Mouse (Mus musculus): Measurements from ENCODE around the gene Llgl1. TPM values are rescaled to one million over a fixed set of nuclear protein-coding genes. Genes with fewer than 3 reads are reported as not detected.

Llgl1 gene
- 67.8 and 72.7 TPM in 2 replicates for polyA plus RNA-seq (2012; rRNA removed)

DNA sequence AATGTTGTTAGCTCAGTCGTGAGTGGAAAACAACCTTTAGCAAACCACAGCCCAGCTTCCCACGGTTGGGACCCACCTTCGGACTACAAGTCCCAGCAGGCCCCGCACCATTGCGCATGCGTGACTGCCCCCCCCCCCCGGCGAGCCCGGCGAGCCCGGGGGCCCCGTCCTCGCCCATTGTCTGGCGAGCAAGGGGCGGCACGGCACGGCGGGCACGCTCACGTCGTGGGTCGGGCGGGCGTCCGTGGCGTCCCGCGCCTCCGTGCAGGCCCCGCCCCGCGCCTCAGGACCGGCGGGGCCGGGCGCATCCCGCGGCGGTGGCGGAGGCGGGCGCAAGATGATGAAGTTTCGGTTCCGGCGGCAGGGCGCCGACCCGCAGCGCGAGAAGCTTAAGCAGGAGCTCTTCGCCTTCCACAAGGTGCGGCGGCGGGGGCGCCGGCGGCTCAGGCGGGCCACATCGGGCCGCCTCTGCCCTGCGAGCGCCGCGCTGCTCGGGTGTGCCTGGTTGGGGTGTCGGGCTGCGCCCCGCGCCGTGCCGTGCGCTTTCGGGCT lies at the start of gene Llgl1:
TSS of gene Llgl1 (plus strand) at position 200 of the 552 bp plus-strand sequence.

DNA sequence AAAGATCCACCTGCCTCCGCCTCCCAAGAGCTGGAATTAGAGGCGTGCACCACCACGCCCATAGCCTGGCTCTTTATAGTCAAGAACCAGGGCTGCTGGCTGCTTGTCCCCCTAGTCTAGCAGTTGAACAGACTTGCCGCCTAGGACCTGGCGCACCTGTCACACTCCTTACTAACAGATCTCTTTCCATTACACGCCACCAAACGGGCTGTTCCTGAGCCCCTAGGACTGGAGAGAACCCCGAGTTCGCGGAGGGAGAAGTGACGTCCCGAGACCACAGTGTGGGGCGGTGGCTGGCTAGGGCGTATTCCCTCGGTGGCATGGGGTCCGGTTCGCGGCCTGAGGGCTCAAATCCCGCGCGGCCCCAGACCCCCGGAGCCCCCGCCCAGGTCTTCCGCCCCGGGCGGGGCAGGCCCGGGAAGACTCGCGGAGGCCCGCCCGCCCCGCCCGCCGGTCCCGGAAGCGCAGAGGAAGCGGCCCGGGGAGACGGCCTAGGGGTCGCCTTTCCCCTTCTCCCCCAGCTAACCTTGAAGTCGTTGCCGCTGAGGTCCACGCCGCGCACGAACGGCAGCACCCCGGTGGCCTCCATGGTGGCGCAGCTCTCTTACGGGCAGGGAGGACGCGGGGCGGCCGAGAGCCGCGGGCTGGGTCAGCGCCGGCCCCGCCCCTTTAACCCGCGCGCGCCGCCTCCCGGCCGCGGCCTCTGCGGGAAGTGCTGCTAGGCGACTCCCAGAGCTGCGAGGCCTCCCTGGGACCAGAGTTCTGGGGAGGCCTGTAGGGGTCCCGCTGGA lies 27.3 kb downstream of the Llgl1 start, which contains the start of gene Flii:
TSS of gene Flii (minus strand) at position 663 of the 791 bp plus-strand sequence.

GRCm38 (mm10) chr11:60728260-60728761 lies 28.8 kb downstream of the Llgl1 start, which contains the start of gene Mief2:
TSS of gene Mief2 (plus strand) at chr11:60728398.

Other genes with a start within 250 kb of the Llgl1 start
- 81.8 and 85.6 TPM in 2 replicates for gene Drg2, start 245.1 kb upstream of the Llgl1 start, polyA plus RNA-seq (2012; rRNA removed)
- gene Myo15, start 230.4 kb upstream of the Llgl1 start, polyA plus RNA-seq (2012; rRNA removed) = 0.19 and 0.28 TPM in 2 replicates
- 12.2 and 12.5 TPM in 2 replicates for gene Alkbh5, start 163.3 kb upstream of the Llgl1 start, polyA plus RNA-seq (2012; rRNA removed)
- 152 and 161 TPM in 2 replicates for gene Flii, start 27.5 kb downstream of the Llgl1 start, polyA plus RNA-seq (2012; rRNA removed)
- gene Mief2, start 28.7 kb downstream of the Llgl1 start, polyA plus RNA-seq (2012; rRNA removed) = 26.7 and 28.2 TPM in 2 replicates
- 7.4 and 8.2 TPM in 2 replicates for gene Top3a, start 77.6 kb downstream of the Llgl1 start, polyA plus RNA-seq (2012; rRNA removed)
- 9.8 and 10.1 TPM in 2 replicates for gene Smcr8, start 77.8 kb downstream of the Llgl1 start, polyA plus RNA-seq (2012; rRNA removed)
- 4.2 and 6.5 TPM in 2 replicates for gene Shmt1, start 112.0 kb downstream of the Llgl1 start, polyA plus RNA-seq (2012; rRNA removed)
- gene Dhrs7b, start 130.9 kb downstream of the Llgl1 start, polyA plus RNA-seq (2012; rRNA removed) = 17.2 and 17.9 TPM in 2 replicates
- gene Tmem11, start 179.5 kb downstream of the Llgl1 start, polyA plus RNA-seq (2012; rRNA removed) = 62.0 and 66.9 TPM in 2 replicates
- 29.0 and 31.0 TPM in 2 replicates for gene Natd1, start 215.0 kb downstream of the Llgl1 start, polyA plus RNA-seq (2012; rRNA removed)
- 13.3 and 14.5 TPM in 2 replicates for gene Map2k3, start 232.3 kb downstream of the Llgl1 start, polyA plus RNA-seq (2012; rRNA removed)

All from central nervous system, embryonic 18 days (tissue).